Mouse (Mus musculus) CD4-positive helper T cell, adult 2 months (primary cell): ENCODE measurements around the gene Wdr4.
"Not testable (repeated sequence)": the region's sequence is repeated elsewhere in the genome, so short reads cannot be mapped to it uniquely, and the experiment has no call there.

ENCODE experiments used
- DNase-seq: peaks from one replicate; pipeline ENCODE4 v3.0.0-alpha.2; 2012; ENCODE audit warnings: low read depth, missing footprints, low spot score

Wdr4 gene

GRCm38 (mm10) chr17:31535871-31536629 lies 16.3 kb upstream of the Wdr4 start:
- no peak for DNase-seq

GRCm38 (mm10) chr17:31535358-31535757 lies 15.6 kb upstream of the Wdr4 start:
- no peak for DNase-seq

- DNase-seq: not testable (repeated sequence)
These were observed 12.6 kb upstream of the Wdr4 start for GRCm38 (mm10) chr17:31532331-31532730.

DNA sequence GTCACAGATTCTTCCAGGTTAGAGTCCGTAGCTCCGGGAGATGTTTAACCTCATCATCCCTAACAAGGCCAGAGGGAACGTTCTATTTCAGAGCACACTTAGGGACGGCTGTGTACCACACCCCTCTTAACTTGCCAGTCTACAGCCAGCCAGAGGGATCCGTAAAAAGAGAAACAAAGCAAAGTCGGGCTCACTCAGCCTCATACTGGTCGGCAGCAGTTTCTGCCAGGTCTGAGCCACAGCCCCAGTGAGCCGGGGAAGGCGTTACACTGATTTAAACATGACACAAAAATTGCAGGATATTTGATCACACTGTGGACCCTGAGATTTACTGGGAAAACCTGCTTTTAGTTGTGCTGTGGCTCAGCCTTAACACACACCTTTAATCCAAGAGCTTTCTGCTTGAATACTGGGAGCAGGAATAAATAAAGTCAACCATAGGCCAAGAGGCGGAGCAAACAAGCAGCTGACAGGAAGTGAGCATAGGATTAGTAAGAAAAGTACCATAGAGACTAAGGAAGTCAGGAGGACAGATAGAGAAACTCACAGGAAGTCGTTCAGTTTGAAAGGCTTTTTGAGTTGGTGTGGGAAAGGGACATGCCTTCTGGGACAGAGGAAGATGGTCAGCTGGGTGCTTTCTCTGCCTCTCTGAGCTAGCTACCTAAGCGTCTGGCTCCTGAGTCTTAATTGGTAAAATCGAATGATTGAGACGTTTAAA lies 11.8 kb upstream of the Wdr4 start:
- DNase-seq: no peak

GRCm38 (mm10) chr17:31529314-31529713 lies 9.5 kb upstream of the Wdr4 start:
- DNase-seq: peak; percentile 42

- DNase-seq: no peak
These were observed 6.0 kb upstream of the Wdr4 start for GRCm38 (mm10) chr17:31525816-31526215.

- DNase-seq: no peak
These were observed 5.3 kb upstream of the Wdr4 start for GRCm38 (mm10) chr17:31525114-31525513.

DNA sequence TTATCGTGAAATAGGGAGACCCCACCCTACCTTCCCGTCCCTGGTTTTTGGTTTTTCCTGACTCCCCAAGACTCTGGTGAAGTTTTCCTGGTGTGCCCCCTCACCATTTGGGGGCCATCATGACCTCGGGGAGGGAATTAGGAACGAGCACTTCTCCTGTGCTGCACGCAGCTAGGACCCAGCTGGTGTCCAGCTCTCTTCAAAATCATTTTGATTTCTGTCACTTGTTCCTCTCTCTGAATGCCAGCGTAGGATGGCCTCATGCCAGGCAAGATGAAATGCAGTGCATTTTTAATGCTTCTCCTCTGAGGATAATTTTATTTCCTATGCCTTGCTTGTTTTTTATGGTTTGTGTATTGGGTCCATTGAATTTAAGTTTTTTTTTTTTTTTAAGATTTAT lies 2.2 kb upstream of the Wdr4 start:
- no peak for DNase-seq

DNA sequence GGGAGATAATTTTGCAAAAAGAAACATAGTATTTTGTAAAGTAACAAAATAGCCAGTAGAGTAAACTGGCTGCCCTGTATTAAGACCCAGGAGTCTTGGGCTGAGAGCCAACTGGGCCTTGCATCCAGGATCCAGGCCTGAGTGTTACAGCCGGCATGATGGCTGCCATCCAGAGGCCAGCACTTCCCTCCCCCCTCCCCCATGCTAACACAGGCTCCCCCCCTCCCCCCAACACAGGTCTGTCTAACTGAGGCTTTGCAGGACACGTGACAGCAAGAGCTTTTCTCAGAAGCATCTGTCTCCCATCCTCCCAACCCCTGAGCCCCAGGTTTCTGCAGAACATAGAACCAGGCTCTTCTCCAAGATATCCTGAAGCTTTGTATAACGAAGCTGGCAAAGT lies 1.1 kb upstream of the Wdr4 start:
- no peak for DNase-seq

DNA sequence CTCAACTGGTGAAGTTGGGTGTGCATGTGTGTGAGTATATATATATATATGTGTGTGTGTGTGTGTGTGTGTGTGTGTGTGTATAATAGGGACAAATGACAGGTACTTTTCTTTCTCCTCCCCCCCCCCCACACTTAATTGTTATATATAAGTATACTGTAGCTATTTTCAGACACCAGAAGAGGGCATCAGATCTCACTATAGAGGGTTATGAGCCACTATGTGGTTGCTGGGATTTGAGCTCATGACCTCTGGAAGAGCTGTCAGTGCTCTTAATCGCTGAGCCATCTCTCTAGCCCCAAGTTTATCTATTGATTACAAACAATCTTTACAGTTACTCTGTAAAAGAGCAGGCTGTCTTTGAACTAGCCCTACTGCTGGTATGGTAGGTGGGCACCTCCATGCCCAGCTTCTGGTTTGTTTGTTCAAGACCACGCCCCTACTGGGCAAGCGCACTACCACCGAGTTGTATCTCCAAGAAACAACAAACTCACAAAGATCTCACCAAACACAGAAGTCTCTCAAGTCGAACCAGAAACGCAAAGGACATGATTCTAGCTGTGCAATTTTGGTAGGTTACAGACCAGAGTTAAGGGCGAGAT lies 335 bp downstream of the Wdr4 start:
- DNase-seq: no peak

DNA sequence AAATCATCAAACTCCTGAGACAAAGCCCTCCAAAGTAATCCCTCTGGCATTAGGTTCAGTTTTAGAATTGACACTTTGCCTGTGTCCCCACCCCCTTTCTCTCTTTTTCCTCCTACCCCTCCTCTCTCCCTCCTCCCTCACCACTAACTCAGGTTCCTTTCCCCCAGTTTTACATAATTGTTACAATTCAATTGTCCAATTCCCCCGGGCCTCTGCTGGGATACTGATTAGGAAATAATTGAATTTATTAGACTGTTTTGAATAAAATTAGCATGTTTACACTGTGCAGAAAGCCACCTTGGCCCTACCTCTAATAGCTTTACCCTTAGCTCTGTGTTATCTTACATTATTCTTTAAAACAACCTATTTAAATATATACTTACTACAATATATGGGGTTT lies 5.1 kb downstream of the Wdr4 start:
- no peak for DNase-seq

- DNase-seq: no peak
These were observed 7.2 kb downstream of the Wdr4 start for GRCm38 (mm10) chr17:31512593-31512992.

DNA sequence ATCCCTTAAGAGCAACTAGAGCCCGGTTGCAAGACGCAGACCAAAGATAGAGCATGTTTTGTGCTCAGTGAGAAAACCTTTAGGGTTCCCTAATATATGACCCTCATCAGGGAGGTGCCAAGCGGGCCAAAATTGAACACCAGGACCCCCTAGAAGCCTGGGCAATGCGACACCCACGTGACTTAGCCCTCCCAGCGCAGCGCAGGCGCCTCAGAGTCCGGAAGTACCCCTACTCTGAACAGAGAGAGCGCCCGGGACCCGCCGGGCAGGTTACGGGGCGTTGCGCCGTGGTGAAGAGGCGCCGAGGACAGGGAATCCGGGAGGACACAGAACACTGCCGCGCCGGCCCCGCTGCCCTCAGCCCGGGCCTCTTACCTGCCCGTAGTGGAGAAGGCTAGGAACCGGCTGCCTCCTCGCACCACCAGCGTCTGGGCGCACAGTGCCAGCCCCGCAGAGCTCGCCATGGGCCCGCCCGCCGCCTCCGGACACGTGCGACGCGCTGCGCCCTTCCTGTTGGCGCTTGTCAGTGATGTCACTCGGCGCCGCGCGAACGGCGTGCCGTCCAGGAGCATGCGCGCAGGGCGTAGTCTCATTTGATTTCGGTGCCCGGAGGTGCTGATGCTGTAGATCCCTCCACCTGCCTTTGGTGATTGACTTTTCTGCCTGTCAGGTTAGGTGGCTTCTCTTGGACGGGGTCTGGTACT lies 7.8 kb downstream of the Wdr4 start:
- peak; percentile 95 for DNase-seq

DNA sequence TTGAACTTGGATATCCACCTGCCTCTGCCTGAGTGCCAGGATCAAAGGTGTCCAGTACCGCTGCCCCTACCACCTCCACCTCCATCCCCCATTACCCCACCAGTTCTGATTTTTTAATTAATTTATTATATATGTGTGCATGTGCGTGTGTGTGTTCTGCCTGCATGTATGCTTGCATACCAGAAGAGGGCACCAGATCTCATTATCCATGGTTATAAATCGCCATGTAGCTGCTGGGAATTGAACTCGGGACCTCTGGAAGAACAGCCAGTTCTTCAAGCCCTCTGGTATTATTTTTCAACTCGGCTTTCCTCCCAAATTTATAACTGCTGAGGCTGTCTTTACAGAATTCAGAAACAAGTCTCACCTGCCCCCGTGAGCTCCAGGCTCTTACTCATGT lies 8.8 kb downstream of the Wdr4 start:
- DNase-seq: no peak

DNA sequence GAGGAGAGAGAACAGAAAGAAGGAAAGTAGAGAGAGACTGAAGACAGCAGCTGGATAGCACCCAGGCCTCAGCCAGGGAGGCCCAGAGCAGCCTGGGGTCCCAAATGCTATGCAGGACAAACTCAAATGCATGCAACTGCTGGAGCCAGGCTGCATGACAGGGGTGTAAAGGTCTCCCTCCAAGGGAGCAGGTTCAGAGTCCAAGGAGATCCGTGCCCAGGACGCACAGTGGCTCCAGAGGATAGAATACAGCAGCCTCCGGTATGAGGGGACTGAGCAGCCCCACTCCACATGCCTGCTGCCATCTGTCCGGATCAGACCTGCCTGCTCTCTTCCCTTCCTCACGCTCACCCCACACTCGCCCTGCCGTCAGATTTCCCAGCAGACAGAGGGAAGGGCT lies 13.5 kb downstream of the Wdr4 start:
- no peak for DNase-seq

- DNase-seq: no peak
These were observed 14.8 kb downstream of the Wdr4 start for GRCm38 (mm10) chr17:31505013-31505412.

- no peak for DNase-seq
These were observed 15.8 kb downstream of the Wdr4 start for GRCm38 (mm10) chr17:31503936-31504335.

DNA sequence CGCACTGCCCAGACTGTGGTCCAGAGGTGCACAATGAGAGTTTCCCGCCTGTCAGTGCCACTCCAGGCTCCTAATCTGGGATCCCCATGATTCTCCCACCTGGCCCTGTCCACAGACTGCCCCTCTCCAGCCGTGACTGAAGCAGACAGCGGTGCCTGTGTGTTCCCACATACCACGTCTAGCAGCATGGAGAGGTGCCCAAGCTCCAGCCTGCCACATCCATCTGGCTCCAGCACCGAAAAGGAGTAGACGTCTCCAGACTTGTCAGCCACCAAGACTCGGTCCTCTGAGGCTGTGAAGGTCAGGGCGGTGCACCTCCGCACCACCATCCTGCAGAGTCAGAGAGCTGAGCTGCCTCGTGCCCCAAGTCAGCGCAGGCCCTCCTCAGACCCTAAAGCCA lies 16.4 kb downstream of the Wdr4 start:
- DNase-seq: no peak

DNA sequence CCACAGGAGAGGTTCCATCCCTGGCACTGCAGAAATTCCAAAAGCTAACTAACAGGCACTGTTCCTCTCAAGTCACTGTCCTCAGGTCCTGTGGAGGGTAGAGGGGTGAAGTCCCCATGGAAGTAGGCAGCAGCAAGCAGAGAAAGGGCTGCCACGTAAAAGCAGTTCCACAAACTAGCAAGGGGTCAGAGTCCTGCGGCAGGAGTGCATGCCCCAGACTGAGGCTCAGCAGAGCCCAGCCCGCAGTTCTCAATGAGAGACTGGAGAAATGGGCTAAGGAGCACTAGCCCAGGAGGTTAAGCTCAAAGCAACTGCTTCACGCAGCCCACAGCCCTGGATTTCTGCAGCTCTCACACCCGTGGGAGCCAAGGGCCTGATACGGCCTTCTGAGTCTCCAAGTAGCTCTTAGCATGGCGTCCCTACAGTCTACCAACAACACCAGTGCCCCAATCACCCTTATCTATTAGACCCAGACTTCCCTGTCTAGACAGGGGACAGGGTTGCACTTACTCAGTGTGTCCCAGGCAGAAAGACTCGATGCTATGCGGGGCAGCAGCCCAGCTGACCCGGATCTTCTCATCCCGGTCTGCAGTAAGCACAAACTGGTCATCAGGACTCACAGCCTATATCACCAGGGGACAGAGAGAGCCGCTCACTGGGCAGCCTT lies 17.4 kb downstream of the Wdr4 start:
- no peak for DNase-seq

- no peak for DNase-seq
These were observed 18.9 kb downstream of the Wdr4 start for GRCm38 (mm10) chr17:31500908-31501307.

- DNase-seq: no peak
These were observed 19.4 kb downstream of the Wdr4 start for GRCm38 (mm10) chr17:31500416-31500815.

DNA sequence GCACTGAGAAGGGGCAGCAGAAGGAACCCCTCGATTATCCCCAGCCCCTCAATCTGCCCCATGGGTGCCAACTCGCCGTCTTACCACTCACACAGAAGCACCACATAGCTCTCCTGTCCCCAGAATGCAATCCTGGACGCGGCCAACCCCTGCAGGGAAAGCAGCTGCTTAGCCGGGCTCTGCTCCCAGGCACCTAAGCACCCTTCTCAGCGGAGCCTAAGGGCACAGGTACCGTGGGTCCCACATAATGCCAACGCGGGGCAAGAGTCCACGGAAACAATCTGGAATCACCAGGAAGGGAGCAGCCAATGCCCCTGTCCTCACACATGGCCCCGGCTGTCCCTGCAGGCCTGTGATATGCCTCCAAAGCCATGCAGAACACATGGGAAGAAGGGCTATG lies 20.1 kb downstream of the Wdr4 start:
- no peak for DNase-seq
